Mouse (Mus musculus) hindbrain, postnatal 0 days (tissue): ENCODE results near the gene Kcnip1. TPM values are rescaled to one million over a fixed set of nuclear protein-coding genes. Genes with fewer than 3 reads are reported as not detected.

Experiments used
- ATAC-seq: fragments of 200-750 bp; cut with Nextera tagmentation; 2 replicates; pipeline ENCODE4 v1.8.0; 2017; ENCODE audit warnings: mild to moderate bottlenecking, moderate TSS enrichment, moderate library complexity
- DNase-seq: peaks from one replicate; pipeline ENCODE4 v3.0.0-alpha.2; 2015; ENCODE audit warnings: low spot score
- H3K27ac ChIP-seq: fragments of 300-500 bp; sonication (generic); 2 replicates; pipeline ENCODE4 v1.5.1; 2014; ENCODE audit warnings: mild to moderate bottlenecking
- H3K27me3 ChIP-seq: fragments of 300-500 bp; sonication (generic); 2 replicates; pipeline ENCODE4 v1.6.1; 2014; ENCODE audit warnings: low read length, mixed read lengths; ENCODE audit not compliant: insufficient read depth
- H3K36me3 ChIP-seq: fragments of 300-500 bp; sonication (generic); 2 replicates; pipeline ENCODE4 v1.6.1; 2014; ENCODE audit warnings: low read length, mixed read lengths; ENCODE audit not compliant: insufficient read depth
- H3K4me1 ChIP-seq: fragments of 300-500 bp; sonication (generic); 2 replicates; pipeline ENCODE4 v1.6.1; 2014; ENCODE audit warnings: antibody characterized with exemption, low read length, mixed read lengths; ENCODE audit not compliant: insufficient read depth
- H3K4me2 ChIP-seq: fragments of 300-500 bp; sonication (generic); 2 replicates; pipeline ENCODE4 v1.6.1; 2014; ENCODE audit warnings: low read depth, mild to moderate bottlenecking, low read length, moderate library complexity, mixed read lengths
- H3K4me3 ChIP-seq: fragments of 300-500 bp; sonication (generic); 2 replicates; pipeline ENCODE4 v1.5.1; 2014; ENCODE audit warnings: low read length
- H3K9ac ChIP-seq: fragments of 300-500 bp; sonication (generic); replicated peaks from 2 replicates; pipeline ENCODE4 v1.6.1; 2014; ENCODE audit warnings: mild to moderate bottlenecking, low read length, moderate library complexity, mixed read lengths
- H3K9me3 ChIP-seq: fragments of 300-500 bp; sonication (generic); 2 replicates; pipeline ENCODE4 v1.6.1; 2016; ENCODE audit warnings: low read length, mixed read lengths
- CTCF ChIP-seq: IDR thresholded peaks from 2 replicates; pipeline ENCODE4 v1.5.1; 2016; ENCODE audit warnings: antibody characterized with exemption, control low read depth, low read depth
- WGBS: fragments of 180-500 bp; shearing (Covaris S2); extraction: QIAGEN DNeasy Blood & Tissue Kit; methylation state at CpG from one replicate; pipeline ENCODE4 v1.1.7; 2014; 5-methylcytosine and 5-hydroxymethylcytosine counted together
- polyA plus RNA-seq: library from polyadenylated mRNA; unstranded; fragments of >200 nt; fragmentation: Nextera tagmentation; extraction: Ambion mirVana; gene quantifications from 2 replicates; pipeline ENCODE4 v1.2.1, GENCODE M21; 2015
- total RNA-seq: library from RNA; depleted of rRNA; stranded (reverse); fragments of >200 nt; gene quantifications from 2 replicates; pipeline ENCODE4 v1.2.3, GENCODE M21; 2014

Gene Kcnip1
- total and polyA plus RNA-seq, 2 experiments from 2014 or later = 66.8 to 132 TPM

- Histone ChIP-seq H3K4me2 (no peak overlapping the region), H3K27ac (peak overlapping the region; percentile 56), H3K4me3 (no peak overlapping the region), H3K27me3 (no peaks in the 10 kb centered on the region), H3K4me1 (peaks cover 27% of the 10 kb centered on the region), H3K9ac (0 out of 2 replicates have a peak overlapping the region, but pooled peaks have one; percentile 28), H3K9me3 (no peaks in the 10 kb centered on the region), H3K36me3 (no peaks in the 10 kb centered on the region)
- peak; percentile 80 for DNase-seq
- 26% methylated on average over 6 of the region's 6 CpGs for WGBS
- ATAC-seq = peak; percentile 24; the same call in 1 of the 2 replicates
- TF ChIP-seq CTCF = no peak
Measured at GRCm38 (mm10) chr11:33827829-33828206, 165.1 kb downstream of the Kcnip1 start.

GRCm38 (mm10) chr11:33827085-33827828 lies 165.7 kb downstream of the Kcnip1 start:
- no peaks in the 10 kb centered on the region for H3K27me3 ChIP-seq

GRCm38 (mm10) chr11:33824739-33825138 lies 168.2 kb downstream of the Kcnip1 start:
- no peaks in the 10 kb centered on the region for H3K36me3 ChIP-seq
- no peak overlapping the region for H3K4me2 ChIP-seq
- no peak overlapping the region for H3K27ac ChIP-seq
- H3K9ac ChIP-seq = no peak overlapping the region
- WGBS = 21% methylated on average over 6 of the region's 6 CpGs
- peak; percentile 46 for ATAC-seq
- DNase-seq = peak; percentile 65
- H3K4me1 ChIP-seq = peaks cover 27% of the 10 kb centered on the region
- H3K4me3 ChIP-seq = no peak overlapping the region
- no peaks in the 10 kb centered on the region for H3K27me3 ChIP-seq
- no peak for TF ChIP-seq CTCF
- no peaks in the 10 kb centered on the region for H3K9me3 ChIP-seq

More at GRCm38 (mm10) chr11:33827085-33827828, 165.7 kb downstream of the Kcnip1 start:
- DNase-seq (peak; percentile 83), ATAC-seq (peak; percentile 77)
- Histone ChIP-seq H3K9me3 (no peaks in the 10 kb centered on the region), H3K9ac (0 out of 2 replicates have a peak overlapping the region, but pooled peaks have one; percentile 28), H3K36me3 (no peaks in the 10 kb centered on the region), H3K27ac (peak overlapping the region; percentile 56), H3K4me3 (no peak overlapping the region), H3K4me1 (peaks cover 27% of the 10 kb centered on the region), H3K4me2 (no peak overlapping the region)
- WGBS = 22% methylated on average over 12 of the region's 12 CpGs
- no peak for TF ChIP-seq CTCF

- no peak overlapping the region for H3K9ac ChIP-seq
- H3K9me3 ChIP-seq = no peaks in the 10 kb centered on the region
- no peaks in the 10 kb centered on the region for H3K27me3 ChIP-seq
- DNase-seq = no peak
- H3K27ac ChIP-seq = no peak overlapping the region
- H3K4me1 ChIP-seq = peaks cover 11% of the 10 kb centered on the region
- ATAC-seq = no peak
- no peak for TF ChIP-seq CTCF
- no peaks in the 10 kb centered on the region for H3K36me3 ChIP-seq
- no peak overlapping the region for H3K4me3 ChIP-seq
- 73% methylated on average over 5 of the region's 5 CpGs for WGBS
- no peak overlapping the region for H3K4me2 ChIP-seq
Measured at GRCm38 (mm10) chr11:33821331-33821730, 171.6 kb downstream of the Kcnip1 start.

GRCm38 (mm10) chr11:33820876-33821275 lies 172.1 kb downstream of the Kcnip1 start:
- peak; percentile 49 for DNase-seq
- Histone ChIP-seq H3K9me3 (no peaks in the 10 kb centered on the region), H3K27me3 (no peaks in the 10 kb centered on the region), H3K4me1 (peaks cover 11% of the 10 kb centered on the region), H3K36me3 (no peaks in the 10 kb centered on the region), H3K4me2 (no peak overlapping the region), H3K4me3 (no peak overlapping the region), H3K27ac (no peak overlapping the region), H3K9ac (no peak overlapping the region)
- TF ChIP-seq CTCF = no peak
- WGBS = 56% methylated on average over 7 of the region's 7 CpGs
- ATAC-seq = no peak

GRCm38 (mm10) chr11:33818861-33819503 lies 174.0 kb downstream of the Kcnip1 start:
- H3K36me3 ChIP-seq = no peaks in the 10 kb centered on the region
- 42% methylated on average over 5 of the region's 5 CpGs for WGBS
- no peaks in the 10 kb centered on the region for H3K27me3 ChIP-seq
- no peaks in the 10 kb centered on the region for H3K9me3 ChIP-seq
- no peak for TF ChIP-seq CTCF
- H3K9ac ChIP-seq = no peak overlapping the region
- H3K27ac ChIP-seq = no peak overlapping the region
- peaks cover 1% of the 10 kb centered on the region; the same call in 1 of the 2 replicates for H3K4me1 ChIP-seq
- no peak overlapping the region for H3K4me3 ChIP-seq
- ATAC-seq (no peak), DNase-seq (no peak)
- H3K4me2 ChIP-seq = no peak overlapping the region

GRCm38 (mm10) chr11:33816020-33816419 lies 176.9 kb downstream of the Kcnip1 start:
- 33% methylated on average over 3 of the region's 3 CpGs for WGBS
- DNase-seq (no peak), ATAC-seq (0 out of 2 replicates have a peak, but pooled peaks have one; percentile 21)
- H3K4me3 ChIP-seq = no peak overlapping the region
- no peak for TF ChIP-seq CTCF
- H3K27ac ChIP-seq = no peak overlapping the region
- H3K9ac ChIP-seq = no peak overlapping the region
- H3K4me2 ChIP-seq = no peak overlapping the region
- no peaks in the 10 kb centered on the region; the same call in 1 of the 2 replicates for H3K4me1 ChIP-seq
- no peaks in the 10 kb centered on the region for H3K27me3 ChIP-seq
- no peaks in the 10 kb centered on the region for H3K36me3 ChIP-seq
- no peaks in the 10 kb centered on the region for H3K9me3 ChIP-seq
